Mouse (Mus musculus) regulatory T cell (primary cell): ENCODE results near the gene Smad1.
"Not testable (repeated sequence)": the region's sequence is repeated elsewhere in the genome, so short reads cannot be mapped to it uniquely, and the experiment has no call there.

Experiments
- in situ Hi-C: fragments of 300-600 bp; cut with MboI, MseI; formaldehyde crosslinking; loops from one replicate; pipeline ENCODE4 v1.15.1; 2025; ENCODE audit warnings: high pct_unique_total_duplicates

Gene Smad1

DNA sequence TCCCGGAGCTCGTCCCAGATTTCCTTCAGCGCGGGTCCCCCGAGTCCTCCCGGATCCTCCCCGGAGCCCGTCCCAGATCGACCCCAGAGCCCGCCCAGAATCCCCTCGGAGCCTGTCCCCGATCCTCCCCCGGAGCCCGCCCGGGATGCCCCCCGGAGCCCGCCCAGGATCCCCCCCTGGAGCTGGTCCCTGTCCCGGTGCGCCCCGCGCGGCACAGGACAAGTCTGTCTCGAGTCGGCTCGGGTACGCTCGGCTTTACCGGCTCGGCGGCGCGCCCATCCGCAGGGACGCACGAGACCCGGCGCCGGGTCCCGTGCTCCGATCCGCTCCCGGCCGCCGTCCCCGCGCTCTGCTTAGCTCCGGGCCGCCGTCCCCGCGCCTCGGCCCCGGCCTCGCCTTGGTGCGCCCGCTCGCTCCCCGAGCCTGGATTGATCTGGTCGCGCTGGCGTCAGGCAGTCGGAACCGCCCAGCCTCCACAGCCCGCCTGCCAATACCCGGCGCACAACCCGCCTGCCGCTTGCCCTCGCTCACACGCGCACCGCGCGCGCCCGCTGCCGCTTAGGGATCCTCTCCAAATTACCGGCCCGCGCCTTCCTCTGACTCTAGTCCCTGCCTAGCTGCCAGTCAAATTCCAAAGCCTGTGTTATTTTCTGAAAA is at the start of gene Smad1:
Smad1 (minus strand) TSS at position 525 of the 657 bp plus-strand sequence.
- in situ Hi-C loops, result no loop called here

DNA sequence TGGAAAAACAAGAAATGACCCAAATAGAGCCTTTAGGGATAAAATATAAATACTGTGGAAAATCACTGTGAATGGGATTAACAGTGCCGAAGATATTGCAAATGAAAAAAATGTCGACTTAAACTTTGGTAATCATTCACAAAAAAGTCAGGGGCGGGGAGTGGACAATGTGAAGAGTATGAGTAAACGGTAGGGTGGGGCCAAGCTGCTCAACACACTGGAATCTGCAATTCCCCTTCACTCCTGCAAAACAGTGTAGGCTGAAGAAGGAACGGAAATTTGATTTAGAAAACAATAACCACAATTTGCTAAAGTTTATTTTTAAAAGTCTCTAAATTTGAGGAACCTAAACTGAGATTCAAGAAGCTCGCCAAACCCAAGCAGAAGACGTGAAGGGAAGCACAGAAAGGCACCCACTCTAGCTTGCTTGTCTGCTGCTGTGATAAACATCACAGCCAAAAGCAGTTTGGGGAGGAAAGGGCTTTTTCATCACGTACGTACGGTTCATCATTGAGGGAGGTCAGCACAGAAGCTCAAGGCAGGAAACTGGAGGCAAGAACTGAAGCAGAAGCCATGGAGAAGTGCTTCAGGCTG is 48.0 kb upstream of the Smad1 start:
- in situ Hi-C loops, result no loop called here

- in situ Hi-C loops, result no loop called here
Measured at GRCm38 (mm10) chr8:79443460-79444098, 44.3 kb upstream of the Smad1 start.

- in situ Hi-C loops, result no loop called here
Measured at GRCm38 (mm10) chr8:79433953-79434500, 34.7 kb upstream of the Smad1 start.

DNA sequence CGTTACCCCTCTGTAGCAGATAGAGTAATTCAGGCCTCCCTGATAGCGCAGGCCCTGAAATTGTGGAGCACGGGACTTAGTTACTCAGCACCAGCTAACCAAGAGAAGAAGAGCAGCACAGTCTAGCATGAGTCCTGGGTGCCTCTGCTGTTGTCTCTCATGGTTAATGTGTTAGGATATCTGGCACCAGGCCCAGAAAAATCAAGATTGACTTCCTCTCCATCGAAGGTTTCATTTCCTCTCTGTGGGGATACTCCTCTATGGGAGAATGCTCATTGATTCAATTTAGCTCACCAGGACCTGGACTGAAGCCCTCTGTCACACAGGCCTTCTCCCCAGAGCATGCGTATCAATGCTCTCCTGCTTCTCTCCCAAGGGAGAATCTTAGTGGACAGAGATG is 15.6 kb upstream of the Smad1 start:
- in situ Hi-C loops, result no loop called here

GRCm38 (mm10) chr8:79410501-79410900 is 11.2 kb upstream of the Smad1 start:
- in situ Hi-C loops, result no loop called here

GRCm38 (mm10) chr8:79407356-79407755 is 8.0 kb upstream of the Smad1 start:
- in situ Hi-C loops, result not testable (repeated sequence)

GRCm38 (mm10) chr8:79404895-79405557 is 5.7 kb upstream of the Smad1 start:
- in situ Hi-C loops, result no loop called here

GRCm38 (mm10) chr8:79400671-79401070 is 1.4 kb upstream of the Smad1 start:
- in situ Hi-C loops, result no loop called here

DNA sequence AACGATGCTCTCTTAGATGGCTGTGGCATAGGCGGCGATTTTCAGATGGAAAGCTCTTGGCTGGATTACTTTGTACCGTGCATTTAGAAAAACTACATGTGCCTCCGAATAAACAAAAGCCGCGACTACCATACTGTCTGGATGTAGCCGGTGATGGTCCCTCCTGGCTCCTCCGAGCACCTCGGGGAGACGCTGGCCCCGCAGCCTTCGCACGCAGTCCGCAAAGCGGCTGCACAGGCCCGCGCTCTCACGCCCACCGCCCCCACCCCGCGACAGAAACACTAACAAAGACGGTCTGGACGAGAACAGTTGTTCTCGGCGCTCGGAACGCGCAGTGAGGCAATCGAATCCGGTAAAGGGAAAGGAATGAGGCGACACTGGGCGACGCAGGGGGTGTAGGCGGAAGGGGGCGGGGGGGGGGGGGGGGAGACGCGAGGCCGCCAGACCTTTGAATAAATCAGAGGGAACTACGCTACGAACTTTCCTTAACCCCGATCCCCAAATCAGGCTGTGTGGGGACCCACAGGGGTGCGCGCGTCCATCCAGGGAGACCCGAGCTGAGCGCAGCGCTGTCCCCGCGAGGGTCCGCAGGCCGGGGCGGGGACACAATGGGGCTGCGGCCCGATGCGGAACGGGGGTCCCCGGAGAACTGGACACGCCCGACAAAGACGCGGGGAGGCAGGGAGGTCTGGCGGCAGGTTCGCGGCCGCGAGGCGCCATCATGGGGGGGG is 902 bp downstream of the Smad1 start:
- in situ Hi-C loops, result no loop called here

DNA sequence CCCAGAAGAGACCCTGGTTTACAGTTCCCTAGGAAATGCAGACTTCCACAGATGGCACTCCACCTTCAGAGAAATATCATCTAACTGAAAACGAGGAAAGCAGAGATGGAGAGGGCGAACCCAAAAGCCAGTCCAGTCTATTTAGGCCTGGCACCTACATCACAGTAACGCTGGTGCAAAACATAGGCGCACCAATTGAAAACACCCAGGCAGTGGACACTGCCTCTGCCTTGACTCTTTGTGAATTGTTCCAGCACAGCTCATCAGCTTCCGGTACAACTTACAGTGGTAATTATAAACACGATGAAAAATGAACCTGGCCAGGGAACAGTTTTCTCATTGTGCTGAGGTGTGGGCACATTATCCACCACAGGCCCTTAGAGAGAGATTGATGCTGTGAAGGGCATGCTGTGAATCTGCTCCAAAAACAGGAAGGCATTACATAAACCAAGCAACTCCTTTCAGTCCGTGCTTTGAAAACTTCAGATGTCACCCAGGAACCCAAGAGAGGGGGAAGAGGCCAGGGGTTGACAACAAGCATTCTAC is 1.5 kb downstream of the Smad1 start:
- in situ Hi-C loops, result no loop called here

DNA sequence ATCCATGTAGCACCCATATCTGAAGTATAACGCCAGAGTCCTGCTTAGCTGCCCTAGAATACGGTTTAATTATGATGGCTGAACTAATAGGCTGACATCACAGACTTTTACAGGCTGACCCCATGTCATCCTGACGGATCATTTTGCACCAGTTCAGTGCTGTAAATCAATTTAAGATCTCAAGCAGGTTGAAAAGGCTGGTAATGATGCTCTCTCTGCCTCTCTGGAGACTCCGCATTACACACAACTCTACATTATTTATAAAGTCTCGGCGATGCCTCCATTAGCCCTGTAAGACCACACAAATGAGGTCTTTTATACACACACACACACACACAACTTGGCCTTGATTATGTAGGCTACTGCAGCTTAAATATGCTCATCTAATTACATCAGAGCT is 2.4 kb downstream of the Smad1 start:
- in situ Hi-C loops, result no loop called here

DNA sequence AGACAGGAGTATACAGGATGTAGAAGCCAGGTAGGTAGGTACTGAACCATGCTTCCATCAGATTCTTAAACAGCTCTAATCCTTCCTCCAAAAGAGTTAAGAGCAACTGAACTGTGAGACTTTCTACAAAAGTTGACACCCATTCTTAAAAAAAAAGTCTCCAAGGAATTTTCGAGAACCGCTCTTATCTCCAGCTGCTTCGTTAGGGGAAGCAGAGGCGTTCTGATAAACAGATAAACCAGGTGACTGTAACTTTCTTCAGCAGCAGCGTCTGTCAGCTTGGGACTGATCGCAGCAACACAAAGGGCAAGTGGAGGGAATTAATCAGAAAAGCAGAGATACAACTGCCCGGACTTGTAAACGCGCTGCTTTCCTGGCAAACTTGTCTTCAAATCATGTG is 5.3 kb downstream of the Smad1 start:
- in situ Hi-C loops, result no loop called here

DNA sequence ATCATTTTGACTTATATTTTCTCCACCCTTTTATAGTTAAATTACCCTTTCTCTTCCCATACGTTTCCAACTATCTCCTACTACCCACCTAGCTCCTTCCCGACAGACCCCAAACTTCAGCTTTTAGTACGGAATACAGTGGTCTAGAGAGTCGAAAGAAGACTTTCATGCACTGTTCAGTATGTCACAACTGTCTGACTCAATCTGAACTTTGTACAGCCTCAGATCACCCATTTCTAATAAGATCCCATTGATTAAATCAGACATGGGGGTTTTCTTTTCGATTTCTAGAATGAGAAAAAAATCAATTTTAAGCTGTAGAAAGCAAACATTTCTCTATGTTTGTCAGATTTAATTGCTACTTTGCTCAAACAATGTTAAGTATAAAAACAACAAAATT is 6.1 kb downstream of the Smad1 start:
- in situ Hi-C loops, result no loop called here

- in situ Hi-C loops, result no loop called here
Measured at GRCm38 (mm10) chr8:79392649-79393048, 6.7 kb downstream of the Smad1 start.

- in situ Hi-C loops, result no loop called here
Measured at GRCm38 (mm10) chr8:79391454-79391853, 7.9 kb downstream of the Smad1 start.

- in situ Hi-C loops, result no loop called here
Measured at GRCm38 (mm10) chr8:79389074-79389786, 10.1 kb downstream of the Smad1 start.

DNA sequence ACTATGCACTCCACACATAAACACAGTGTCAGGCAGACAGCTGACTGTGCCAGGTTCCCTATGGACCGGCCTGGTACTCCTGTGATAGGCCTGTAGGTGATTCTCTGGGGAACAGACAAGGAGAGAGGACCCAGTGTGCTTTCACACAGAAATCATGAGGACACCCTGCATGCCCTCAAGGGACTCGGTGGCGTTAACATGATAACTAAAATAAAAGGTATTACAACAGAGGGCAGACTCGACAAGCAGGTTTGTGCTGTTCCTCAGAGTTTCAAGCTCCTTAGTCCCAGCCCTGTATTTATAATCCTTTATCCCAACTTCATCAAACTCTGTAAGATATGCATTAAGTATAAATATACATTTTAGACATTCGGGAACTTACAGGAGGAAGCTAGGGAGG is 12.5 kb downstream of the Smad1 start:
- in situ Hi-C loops, result no loop called here

GRCm38 (mm10) chr8:79386358-79386757 is 13.0 kb downstream of the Smad1 start:
- in situ Hi-C loops, result no loop called here
